Mouse (Mus musculus) liver, embryonic 14.5 days (tissue): ENCODE results near the gene Ccdc30.

Source experiments
- CTCF ChIP-seq: IDR thresholded peaks from 2 replicates; pipeline ENCODE4 v1.5.1; 2016; ENCODE audit warnings: antibody characterized with exemption, low read depth, control low read depth
- EP300 ChIP-seq: IDR thresholded peaks from 2 replicates; pipeline ENCODE4 v1.6.1; 2016; ENCODE audit warnings: antibody characterized with exemption, low read depth

- no peak for TF ChIP-seq CTCF
- TF ChIP-seq EP300 = no peak
Observed at GRCm38 (mm10) chr4:119398751-119399150, 16.6 kb downstream of the Ccdc30 start.
